Mouse (Mus musculus): Measurements from ENCODE around the gene Sirt1. TPM values are rescaled to one million over a fixed set of nuclear protein-coding genes. Genes with fewer than 3 reads are reported as not detected.
"Not testable (repeated sequence)": the region's sequence is repeated elsewhere in the genome, so short reads cannot be mapped to it uniquely, and the experiment has no call there.

Sirt1 gene
- total and polyA plus RNA-seq, 3 experiments: 9.1 to 19.8 TPM; not detected in 1

DNA sequence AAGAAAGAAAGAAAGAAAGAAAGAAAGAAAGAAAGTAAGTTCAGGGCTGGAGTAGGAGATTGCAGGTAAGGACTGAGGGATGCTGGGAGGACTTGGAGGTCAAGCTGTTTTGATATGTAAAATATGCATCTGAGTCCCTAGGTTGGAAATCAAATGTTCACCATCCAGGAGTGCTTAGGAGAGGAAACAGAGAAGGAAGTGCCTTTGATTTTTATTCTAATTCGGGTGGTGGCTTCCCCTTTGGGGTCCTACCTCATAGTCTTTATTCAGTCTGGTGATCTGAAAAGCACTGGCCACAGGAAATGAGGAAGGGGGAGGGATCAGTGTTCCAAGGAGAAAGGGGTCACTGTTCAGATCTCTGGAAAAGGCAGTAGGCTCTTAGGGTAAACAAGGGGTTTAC lies 21.0 kb downstream of the Sirt1 start:
- no peak for TF ChIP-seq KAT2A (conservative IDR thresholded peaks at IDR 0.05; ENCODE audit: low read depth, low read length)
- TF ChIP-seq GABPA (IDR thresholded peaks at IDR 0.05; ENCODE audit: low read depth, low read length): no peak
- no peak for TF ChIP-seq MAZ (IDR thresholded peaks at IDR 0.05; ENCODE audit: low read depth, low read length)
- no peak for TF ChIP-seq TCF12 (IDR thresholded peaks at IDR 0.05; ENCODE audit: low read depth, low read length)
- TF ChIP-seq MAFK (IDR thresholded peaks at IDR 0.05; ENCODE audit: borderline replicate concordance, low read depth, low read length): no peak
- TF ChIP-seq ZKSCAN1 (IDR thresholded peaks at IDR 0.05; ENCODE audit: low read depth, low read length): no peak
- no peak for TF ChIP-seq USF2 (IDR thresholded peaks at IDR 0.05; ENCODE audit: borderline replicate concordance in 1 of 2, insufficient read depth in 1 of 2, low read depth in 1 of 2, low read length in 2 of 2)
- no peak for TF ChIP-seq ZC3H11A (IDR thresholded peaks at IDR 0.05; ENCODE audit: low read depth, low read length)
- no peak for TF ChIP-seq POLR2AphosphoS2 (IDR thresholded peaks at IDR 0.05; ENCODE audit: low read length)
- Histone ChIP-seq H3K4me3 (ENCODE audit: control insufficient read depth in 1 of 2, insufficient read depth in 1 of 2, low read depth in 2 of 2, low read length in 2 of 2) (no peak overlapping the region), H3K36me3 (ENCODE audit: control insufficient read depth in 1 of 2, insufficient read depth in 2 of 2, low read length in 2 of 2) (no peaks in the 10 kb centered on the region), H3K79me2 (ENCODE audit: control insufficient read depth, insufficient read depth, low read length, poor library complexity) (no peaks in the 10 kb centered on the region), H3K9me3 (replicated peaks; ENCODE audit: insufficient read depth, low read length) (no peaks in the 10 kb centered on the region), H3K27me3 (ENCODE audit: control insufficient read depth in 1 of 2, insufficient read depth in 2 of 2, low read length in 2 of 2) (no peaks in the 10 kb centered on the region), H3K27ac (ENCODE audit: control insufficient read depth, low read depth, low read length) (no peak overlapping the region), H3K9ac (ENCODE audit: control insufficient read depth, low read depth, low read length, poor library complexity, severe bottlenecking) (no peak overlapping the region), H3K4me1 (ENCODE audit: control insufficient read depth in 1 of 2, insufficient read depth in 2 of 2, low read length in 2 of 2) (no peaks in the 10 kb centered on the region)
- DNase-seq (ENCODE audit: low read depth, low spot score): no peak

DNA sequence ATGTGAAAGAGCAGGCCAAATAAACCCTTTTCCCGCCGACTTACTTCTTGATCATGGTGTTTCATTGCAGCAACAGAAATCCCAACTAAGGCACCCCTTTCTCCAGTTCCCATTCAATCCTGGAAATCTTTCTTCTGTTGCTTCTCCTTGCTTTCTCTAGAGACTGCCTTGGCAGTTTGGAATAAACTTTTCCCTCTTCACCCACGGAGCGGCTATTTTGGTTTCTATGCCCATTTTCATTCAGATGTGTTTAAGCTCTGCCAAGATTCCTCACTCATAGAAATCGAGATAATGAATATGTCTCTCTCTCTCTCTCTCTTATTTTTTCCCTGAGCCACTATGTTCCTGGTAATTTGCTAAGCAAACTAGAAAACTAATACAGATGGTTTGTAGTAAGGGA lies 29.4 kb downstream of the Sirt1 start:
- no peaks in the 10 kb centered on the region for H3K79me2 ChIP-seq (ENCODE audit: control insufficient read depth, insufficient read depth, low read length, poor library complexity)
- H3K27ac ChIP-seq (ENCODE audit: control insufficient read depth, low read depth, low read length): no peak overlapping the region
- no peaks in the 10 kb centered on the region for H3K4me1 ChIP-seq (ENCODE audit: control insufficient read depth in 1 of 2, insufficient read depth in 2 of 2, low read length in 2 of 2)
- H3K36me3 ChIP-seq (ENCODE audit: control insufficient read depth in 1 of 2, insufficient read depth in 2 of 2, low read length in 2 of 2): no peaks in the 10 kb centered on the region
- H3K4me3 ChIP-seq (ENCODE audit: control insufficient read depth in 1 of 2, insufficient read depth in 1 of 2, low read depth in 2 of 2, low read length in 2 of 2): no peak overlapping the region
- TF ChIP-seq MEF2A (IDR thresholded peaks at IDR 0.05; ENCODE audit: extremely low read depth, insufficient replicate concordance, low read depth, low read length, poor library complexity, severe bottlenecking): no peak
- no peak for TF ChIP-seq POLR2A (IDR thresholded peaks at IDR 0.05; ENCODE audit: control insufficient read depth in 1 of 2, insufficient read depth in 1 of 2, low read depth in 1 of 2, low read length in 2 of 2, poor library complexity in 1 of 2)
- no peak for TF ChIP-seq ELF1 (IDR thresholded peaks at IDR 0.05; ENCODE audit: low read depth, low read length)
- no peak for TF ChIP-seq ZKSCAN1 (IDR thresholded peaks at IDR 0.05; ENCODE audit: low read depth, low read length)
- no peak for TF ChIP-seq CHD1 (IDR thresholded peaks at IDR 0.05; ENCODE audit: low read depth, low read length)
- TF ChIP-seq ETS1 (IDR thresholded peaks at IDR 0.05; ENCODE audit: low read depth, low read length): no peak
- no peak for TF ChIP-seq MAFK (IDR thresholded peaks at IDR 0.05; ENCODE audit: borderline replicate concordance, low read depth, low read length)
- TF ChIP-seq UBTF (IDR thresholded peaks at IDR 0.05; ENCODE audit: borderline replicate concordance, insufficient read depth, low read depth, low read length): no peak
- no peak for TF ChIP-seq TBP (IDR thresholded peaks at IDR 0.05; ENCODE audit: low read depth, low read length)
- TF ChIP-seq GATA1 (IDR thresholded peaks at IDR 0.05; ENCODE audit: low read depth, low read length): no peak
- TF ChIP-seq USF2 (IDR thresholded peaks at IDR 0.05; ENCODE audit: borderline replicate concordance in 1 of 2, insufficient read depth in 1 of 2, low read depth in 1 of 2, low read length in 2 of 2): no peak
- no peak for TF ChIP-seq BHLHE40 (IDR thresholded peaks at IDR 0.05; ENCODE audit: borderline replicate concordance, low read depth, low read length)
- no peak for TF ChIP-seq HCFC1 (IDR thresholded peaks at IDR 0.05; ENCODE audit: low read depth, low read length)
- TF ChIP-seq MAX (IDR thresholded peaks at IDR 0.05; ENCODE audit: low read length): no peak
- DNase-seq (ENCODE audit: low read depth, low spot score): no peak
- H3K9ac ChIP-seq (ENCODE audit: control insufficient read depth, low read depth, low read length, poor library complexity, severe bottlenecking): no peak overlapping the region
- H3K9me3 ChIP-seq (replicated peaks; ENCODE audit: insufficient read depth, low read length): no peaks in the 10 kb centered on the region
- H3K27me3 ChIP-seq (ENCODE audit: control insufficient read depth in 1 of 2, insufficient read depth in 2 of 2, low read length in 2 of 2): no peaks in the 10 kb centered on the region

GRCm38 (mm10) chr10:63351099-63351498 lies 30.4 kb downstream of the Sirt1 start:
- not testable (repeated sequence) for H3K4me1 ChIP-seq (ENCODE audit: control insufficient read depth in 1 of 2, insufficient read depth in 2 of 2, low read length in 2 of 2); DNase-seq (ENCODE audit: low read depth, low spot score); H3K4me3 ChIP-seq (ENCODE audit: control insufficient read depth in 1 of 2, insufficient read depth in 1 of 2, low read depth in 2 of 2, low read length in 2 of 2); H3K9me3 ChIP-seq (replicated peaks; ENCODE audit: insufficient read depth, low read length); H3K36me3 ChIP-seq (ENCODE audit: control insufficient read depth in 1 of 2, insufficient read depth in 2 of 2, low read length in 2 of 2); H3K79me2 ChIP-seq (ENCODE audit: control insufficient read depth, insufficient read depth, low read length, poor library complexity); H3K27ac ChIP-seq (ENCODE audit: control insufficient read depth, low read depth, low read length); H3K9ac ChIP-seq (ENCODE audit: control insufficient read depth, low read depth, low read length, poor library complexity, severe bottlenecking); H3K27me3 ChIP-seq (ENCODE audit: control insufficient read depth in 1 of 2, insufficient read depth in 2 of 2, low read length in 2 of 2)
